Mouse (Mus musculus): ENCODE measurements around the gene Fbxl12. TPM values are rescaled to one million over a fixed set of nuclear protein-coding genes. Genes with fewer than 3 reads are reported as not detected.

The Fbxl12 gene
- total and polyA plus RNA-seq, 3 experiments = 4.0 to 13.7 (median 5.0) TPM

GRCm38 (mm10) chr9:20606269-20606668, 38.3 kb downstream of the Fbxl12 start:
- TF ChIP-seq CHD1 (IDR thresholded peaks at IDR 0.05; ENCODE audit: low read depth, low read length) (no peak), ETS1 (conservative IDR thresholded peaks at IDR 0.05; ENCODE audit: low read depth, low read length) (no peak), NRF1 (IDR thresholded peaks at IDR 0.05; ENCODE audit: low read depth, low read length) (no peak), MAFK (IDR thresholded peaks at IDR 0.05; ENCODE audit: insufficient replicate concordance, low read length) (no peak), GABPA (IDR thresholded peaks at IDR 0.05; ENCODE audit: insufficient replicate concordance, low read depth, low read length) (no peak), ZC3H11A (IDR thresholded peaks at IDR 0.05; ENCODE audit: low read depth, low read length) (no peak), PAX5 (IDR thresholded peaks at IDR 0.05; ENCODE audit: low read length) (no peak)
- in situ Hi-C loops (cut with MboI; ENCODE audit: low pct_ligation_motif_present, low pct_unique_long_range_greater_than_20kb, low sequenced_read_pairs) (no loop called here), dilution Hi-C loops (cut with MboI; ENCODE audit: extremely low pct_ligation_motif_present, extremely low pct_unique_long_range_greater_than_20kb, low sequenced_read_pairs) (no loop called here)
- no peak for DNase-seq (ENCODE audit: extremely low read depth)
- Histone ChIP-seq H3K79me2 (replicated peaks; ENCODE audit: control insufficient read depth, extremely low read depth, insufficient read depth, poor library complexity, severe bottlenecking) (no peaks in the 10 kb centered on the region), H3K9me3 (replicated peaks; ENCODE audit: low read length) (peaks cover 3% of the 10 kb centered on the region), H3K9ac (ENCODE audit: insufficient read depth, low read depth) (peak overlapping the region; percentile 91; the same call in 1 of the 2 replicates), H3K4me3 (replicated peaks in 1 of 3; ENCODE audit: low read depth in 2 of 3, low read length in 2 of 3, poor library complexity in 1 of 3) (no peak overlapping the region), H3K27ac (ENCODE audit: insufficient read depth, low read depth) (no peak overlapping the region), H3K4me1 (ENCODE audit: control insufficient read depth in 1 of 2, insufficient read depth in 2 of 2) (peaks cover 3 to 18% of the 10 kb centered on the region in 2 experiments; a peak in 2 of 4 replicates), H3K36me3 (replicated peaks in 1 of 2; ENCODE audit: control insufficient read depth in 1 of 2, insufficient read depth in 1 of 2, low read length in 1 of 2) (peaks cover 0 to 15% of the 10 kb centered on the region in 2 experiments), H3K4me2 (ENCODE audit: insufficient read depth, low read depth, poor library complexity, severe bottlenecking) (peak overlapping the region; percentile 14; the same call in 1 of the 2 replicates), H3K27me3 (replicated peaks) (no peaks in the 10 kb centered on the region)

- H3K4me3 ChIP-seq (replicated peaks in 1 of 3; ENCODE audit: low read depth in 2 of 3, low read length in 2 of 3, poor library complexity in 1 of 3) = no peak overlapping the region
- TF ChIP-seq MXI1 (IDR thresholded peaks at IDR 0.05; ENCODE audit: low read depth, low read length) (no peak), IRF4 (IDR thresholded peaks at IDR 0.05; ENCODE audit: low read depth, low read length) (peak; percentile 46; the same call in 1 of the 2 replicates), TCF12 (IDR thresholded peaks at IDR 0.05; ENCODE audit: low read depth, low read length) (no peak), UBTF (IDR thresholded peaks at IDR 0.05; ENCODE audit: low read depth, low read length) (no peak), MYC (IDR thresholded peaks at IDR 0.05; ENCODE audit: low read depth, low read length) (0 out of 2 replicates have a peak, but pooled peaks have one; percentile 11), NELFE (IDR thresholded peaks at IDR 0.05; ENCODE audit: low read depth, low read length) (no peak), CTCF (conservative IDR thresholded peaks at IDR 0.05 in 1 of 2, IDR thresholded peaks at IDR 0.05 in 1 of 2; ENCODE audit: low read depth in 2 of 2, low read length in 2 of 2) (no peak), SIN3A (IDR thresholded peaks at IDR 0.05; ENCODE audit: low read length) (no peak)
- DNase-seq (ENCODE audit: extremely low read depth) = no peak
- H3K4me1 ChIP-seq (ENCODE audit: control insufficient read depth in 1 of 2, insufficient read depth in 2 of 2) = peaks cover 3 to 16% of the 10 kb centered on the region in 2 experiments; a peak in 2 of 4 replicates
- no peak overlapping the region for H3K27ac ChIP-seq (ENCODE audit: insufficient read depth, low read depth)
- dilution Hi-C loops (cut with MboI; ENCODE audit: extremely low pct_ligation_motif_present, extremely low pct_unique_long_range_greater_than_20kb, low sequenced_read_pairs) = no loop called here
- no peak overlapping the region for H3K4me2 ChIP-seq (ENCODE audit: insufficient read depth, low read depth, poor library complexity, severe bottlenecking)
- no peaks in the 10 kb centered on the region for H3K9me3 ChIP-seq (replicated peaks; ENCODE audit: low read length)
- peaks cover 0 to 4% of the 10 kb centered on the region in 2 experiments for H3K36me3 ChIP-seq (replicated peaks in 1 of 2; ENCODE audit: control insufficient read depth in 1 of 2, insufficient read depth in 1 of 2, low read length in 1 of 2)
- no peaks in the 10 kb centered on the region for H3K79me2 ChIP-seq (replicated peaks; ENCODE audit: control insufficient read depth, extremely low read depth, insufficient read depth, poor library complexity, severe bottlenecking)
- H3K9ac ChIP-seq (ENCODE audit: insufficient read depth, low read depth) = no peak overlapping the region
- in situ Hi-C loops (cut with MboI; ENCODE audit: low pct_ligation_motif_present, low pct_unique_long_range_greater_than_20kb, low sequenced_read_pairs) = no loop called here
- no peaks in the 10 kb centered on the region for H3K27me3 ChIP-seq (replicated peaks)
These were observed 43.3 kb downstream of the Fbxl12 start for GRCm38 (mm10) chr9:20601270-20601669.
